Mouse (Mus musculus) kidney, postnatal 25 days (tissue): ENCODE results near the gene Wdr48.

ENCODE experiments used
- DNase-seq, 2 experiments: peaks; one replicate each; pipeline ENCODE4 v3.0.0; 2021; ENCODE audit warnings: mixed read lengths in 2 of 2

Gene Wdr48

DNA sequence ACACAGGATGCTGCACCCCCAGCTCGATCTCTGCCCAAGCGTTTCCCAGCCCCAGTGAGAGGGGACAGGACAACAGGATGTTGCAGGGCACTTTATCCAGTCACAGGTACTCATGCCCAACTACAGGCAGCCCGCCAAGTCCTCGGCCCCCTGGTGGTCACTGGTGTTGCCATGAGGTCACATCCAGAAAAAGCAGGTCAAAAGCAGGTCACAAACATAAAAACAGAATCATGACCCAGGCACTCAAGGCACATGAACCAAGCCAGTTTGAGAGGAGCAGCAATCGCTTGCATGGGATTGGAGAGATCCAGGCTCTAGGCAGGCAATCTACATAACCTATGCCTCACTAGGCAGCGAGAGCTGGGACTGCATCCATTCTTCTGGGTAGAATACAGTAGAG lies 75.5 kb downstream of the Wdr48 start:
- DNase-seq: peak; percentile 83 to 86

DNA sequence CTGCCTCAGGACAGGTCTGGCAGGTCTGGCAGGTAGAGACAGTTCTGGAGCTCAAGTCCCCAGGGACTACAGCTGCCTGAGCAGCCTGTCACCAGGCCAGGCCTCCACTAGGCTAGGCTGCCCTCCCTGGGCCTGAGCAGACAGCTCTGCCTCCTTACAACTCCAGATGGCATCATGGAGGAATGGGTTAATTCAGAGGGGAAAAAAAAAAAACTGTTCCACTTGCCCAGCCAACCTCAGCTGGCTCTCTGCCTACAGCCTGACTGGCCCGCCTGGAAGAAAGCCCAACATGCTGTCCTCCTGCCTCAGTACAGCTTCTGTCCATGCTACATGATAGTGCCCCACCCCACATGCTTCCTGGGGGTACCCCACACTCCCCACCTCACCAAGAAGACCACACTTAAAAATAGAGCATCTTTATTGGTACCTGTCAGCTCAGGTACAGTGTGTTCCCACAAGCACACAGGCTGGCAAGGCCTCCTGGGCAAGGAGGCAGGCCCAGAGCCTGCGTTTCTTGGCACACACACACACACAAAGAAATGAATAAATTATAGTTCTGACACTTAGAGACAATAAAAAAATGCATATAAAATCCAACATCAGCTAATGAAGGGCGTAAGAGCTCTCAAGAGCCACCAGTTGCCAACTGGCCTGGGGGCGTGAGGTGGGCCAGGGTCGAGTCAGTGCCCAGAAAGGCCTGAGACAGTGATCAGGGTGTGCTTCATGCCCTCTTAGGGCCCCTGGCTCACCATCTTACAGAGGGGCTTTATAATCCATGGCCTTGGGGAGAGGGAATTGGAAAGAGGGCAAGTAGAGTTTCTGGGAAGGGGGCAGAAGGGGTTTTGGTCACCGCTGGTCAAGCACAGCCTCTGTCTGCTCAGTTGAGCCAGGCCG lies 76.3 kb downstream of the Wdr48 start:
- peak; percentile 76 to 78 for DNase-seq

- DNase-seq: peak in 1 of 2 experiments; percentile 36
These were observed 77.5 kb downstream of the Wdr48 start for GRCm38 (mm10) chr9:119972166-119972565.

DNA sequence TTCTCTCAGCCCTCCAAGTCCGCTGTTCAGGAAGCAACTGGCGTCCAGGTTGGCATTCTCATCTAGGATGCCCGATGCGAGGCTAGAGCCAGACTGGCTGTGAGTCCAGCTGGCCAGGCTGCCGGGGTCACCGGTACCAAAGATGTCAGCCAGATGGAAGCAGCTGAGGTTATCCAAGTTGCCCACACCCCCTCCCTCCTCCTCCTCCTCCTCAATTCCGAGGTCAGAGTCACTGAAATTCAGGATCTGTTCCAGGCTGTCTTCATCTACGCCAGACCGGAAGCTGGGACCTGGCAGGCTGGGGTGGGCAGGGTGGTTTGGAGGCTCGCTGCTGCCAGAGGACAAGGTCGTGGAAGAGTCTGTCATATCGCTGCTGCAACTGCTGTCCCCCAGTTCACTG lies 77.9 kb downstream of the Wdr48 start:
- DNase-seq: peak in 1 of 2 experiments; percentile 50

- peak in 1 of 2 experiments; percentile 36 for DNase-seq
These were observed 78.6 kb downstream of the Wdr48 start for GRCm38 (mm10) chr9:119973281-119973680.

GRCm38 (mm10) chr9:119973869-119974520 lies 79.3 kb downstream of the Wdr48 start:
- DNase-seq: peak; percentile 48 to 50

DNA sequence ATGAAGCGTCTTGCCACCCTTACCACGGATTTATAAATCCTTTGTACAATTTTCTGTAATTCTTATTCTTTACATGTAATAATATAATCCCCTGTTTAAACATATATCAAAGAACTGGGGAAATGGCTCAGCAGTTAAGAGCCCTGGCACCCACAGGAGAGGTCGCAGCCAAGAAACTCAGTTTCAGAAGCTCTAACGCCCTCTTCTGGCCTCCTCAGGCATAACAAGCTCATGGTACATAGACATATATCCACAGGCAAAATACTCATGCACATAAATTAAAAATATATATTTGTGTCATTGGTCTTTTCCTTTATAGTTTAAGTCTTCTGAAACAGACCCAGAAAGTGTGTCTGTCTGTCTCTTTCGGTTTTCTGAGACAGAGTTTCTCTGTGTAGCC lies 79.9 kb downstream of the Wdr48 start:
- DNase-seq: no peak

DNA sequence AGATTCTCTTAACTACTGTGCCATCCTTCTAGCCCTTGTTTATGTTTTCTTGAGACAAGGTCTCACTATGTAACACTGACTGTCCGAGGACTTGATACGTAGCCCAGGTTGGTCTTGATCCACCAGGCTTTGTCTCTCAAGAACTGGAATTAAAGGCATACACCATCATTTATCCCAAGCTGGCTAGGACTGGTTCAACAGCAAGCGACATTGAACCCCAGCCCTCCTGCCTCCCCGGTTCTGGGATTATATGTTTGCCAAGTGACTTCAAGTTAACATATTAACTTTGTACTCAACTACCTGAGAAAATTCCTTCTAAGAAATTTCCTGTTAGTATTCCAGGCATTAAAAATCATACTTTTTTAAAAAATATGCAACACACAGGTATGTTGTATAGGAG lies 80.6 kb downstream of the Wdr48 start:
- peak; percentile 42 to 74 for DNase-seq
